Mouse (Mus musculus) spleen, embryonic (tissue): ENCODE measurements around the gene Magi1.

Experiments used
- CTCF ChIA-PET: fragments of 350-600 bp; sonication (Branson Sonifier 250); formaldehyde crosslinking; loops from one replicate; lab custom pipeline; 2022; lab: Charles Lee

Magi1 gene

GRCm38 (mm10) chr6:93909976-93910375, 373.7 kb downstream of the Magi1 start:
- CTCF ChIA-PET, result no interaction called here

GRCm38 (mm10) chr6:93904987-93905386, 378.7 kb downstream of the Magi1 start:
- CTCF ChIA-PET, result no interaction called here

GRCm38 (mm10) chr6:93902239-93902638, 381.5 kb downstream of the Magi1 start:
- CTCF ChIA-PET, result no interaction called here

GRCm38 (mm10) chr6:93901408-93901807, 382.3 kb downstream of the Magi1 start:
- CTCF ChIA-PET, result no interaction called here

GRCm38 (mm10) chr6:93897512-93897911, 386.2 kb downstream of the Magi1 start:
- CTCF ChIA-PET, result no interaction called here

- CTCF ChIA-PET, result no interaction called here
Observed at GRCm38 (mm10) chr6:93895721-93896120, 388.0 kb downstream of the Magi1 start.

GRCm38 (mm10) chr6:93893956-93894355, 389.8 kb downstream of the Magi1 start:
- CTCF ChIA-PET, result no interaction called here

GRCm38 (mm10) chr6:93892922-93893321, 390.8 kb downstream of the Magi1 start:
- CTCF ChIA-PET, result interaction anchor here (0.6 to 0.7 kb wide), 2 partner anchors 25 to 995 kb away, joined by 3 to 10 read pairs; no protein-coding TSS in a partner anchor

- CTCF ChIA-PET, result no interaction called here
Observed at GRCm38 (mm10) chr6:93890011-93890410, 393.7 kb downstream of the Magi1 start.

GRCm38 (mm10) chr6:93877337-93877736, 406.4 kb downstream of the Magi1 start:
- CTCF ChIA-PET, result no interaction called here

GRCm38 (mm10) chr6:93874936-93875335, 408.8 kb downstream of the Magi1 start:
- CTCF ChIA-PET, result no interaction called here

GRCm38 (mm10) chr6:93874376-93874775, 409.3 kb downstream of the Magi1 start:
- CTCF ChIA-PET, result no interaction called here

GRCm38 (mm10) chr6:93873536-93873935, 410.2 kb downstream of the Magi1 start:
- CTCF ChIA-PET, result no interaction called here

GRCm38 (mm10) chr6:93871516-93871915, 412.2 kb downstream of the Magi1 start:
- CTCF ChIA-PET, result no interaction called here

GRCm38 (mm10) chr6:93870023-93870422, 413.7 kb downstream of the Magi1 start:
- CTCF ChIA-PET, result no interaction called here

GRCm38 (mm10) chr6:93862263-93862662, 421.5 kb downstream of the Magi1 start:
- CTCF ChIA-PET, result no interaction called here

GRCm38 (mm10) chr6:93856783-93857182, 426.9 kb downstream of the Magi1 start:
- CTCF ChIA-PET, result no interaction called here

GRCm38 (mm10) chr6:93855806-93856641, 427.7 kb downstream of the Magi1 start:
- CTCF ChIA-PET, result no interaction called here

GRCm38 (mm10) chr6:93848942-93849790, 434.6 kb downstream of the Magi1 start:
- CTCF ChIA-PET, result no interaction called here

- CTCF ChIA-PET, result no interaction called here
Observed at GRCm38 (mm10) chr6:93845498-93845897, 438.2 kb downstream of the Magi1 start.

GRCm38 (mm10) chr6:93845080-93845479, 438.6 kb downstream of the Magi1 start:
- CTCF ChIA-PET, result no interaction called here

GRCm38 (mm10) chr6:93844576-93844975, 439.1 kb downstream of the Magi1 start:
- CTCF ChIA-PET, result no interaction called here

GRCm38 (mm10) chr6:93838398-93838797, 445.3 kb downstream of the Magi1 start:
- CTCF ChIA-PET, result no interaction called here
